Mouse (Mus musculus) gastrocnemius, adult 2 months (tissue): ENCODE data around the gene Gm5105. TPM values are rescaled to one million over a fixed set of nuclear protein-coding genes. Genes with fewer than 3 reads are reported as not detected.

ENCODE experiments used
- DNase-seq: peaks from one replicate; pipeline ENCODE4 v3.0.0; 2022
- H3K27ac ChIP-seq: fragments of 200-600 bp; 2 replicates; pipeline ENCODE4 v1.8.1; 2022; ENCODE audit warnings: mild to moderate bottlenecking
- H3K4me3 ChIP-seq: fragments of 200-600 bp; 2 replicates; pipeline ENCODE4 v1.8.1; 2022; ENCODE audit warnings: mild to moderate bottlenecking, moderate library complexity
- CTCF ChIP-seq: fragments of 200-600 bp; IDR thresholded peaks from 2 replicates; pipeline ENCODE4 v1.8.1; 2022; ENCODE audit warnings: antibody characterized with exemption, mild to moderate bottlenecking, moderate library complexity
- intact Hi-C: fragments of 180-260 bp; cut with DNase I; formaldehyde crosslinking; loops from one replicate; pipeline ENCODE4 v1.15.1; 2025
- total RNA-seq, 2 experiments: library from RNA; stranded (reverse); gene quantifications; 2 replicates each; pipeline ENCODE4 v1.2.3; 2021

Gm5105 gene
- total RNA-seq, 2 experiments from 2014 or later, result 1.3 to 1.8 TPM

- Histone ChIP-seq H3K27ac (peak overlapping the region; percentile 69), H3K4me3 (peak overlapping the region; percentile 46)
- DNase-seq, result no peak
- no peak for TF ChIP-seq CTCF
- intact Hi-C loops, result no loop called here
Observed at GRCm38 (mm10) chr3:138041591-138042301, 25.4 kb downstream of the Gm5105 start.

- H3K27ac ChIP-seq, result peak overlapping the region; percentile 69
- intact Hi-C loops, result no loop called here
- no peak overlapping the region for H3K4me3 ChIP-seq
- TF ChIP-seq CTCF, result no peak
- no peak for DNase-seq
Observed at GRCm38 (mm10) chr3:138040938-138041337, 26.2 kb downstream of the Gm5105 start.

- DNase-seq, result no peak
- intact Hi-C loops, result no loop called here
- no peak for TF ChIP-seq CTCF
Observed at GRCm38 (mm10) chr3:138033986-138034385, 33.2 kb downstream of the Gm5105 start.

GRCm38 (mm10) chr3:138030563-138030962 is 36.6 kb downstream of the Gm5105 start:
- Histone ChIP-seq H3K27ac (peak overlapping the region; percentile 90), H3K4me3 (no peak overlapping the region)
- no peak for TF ChIP-seq CTCF
- no peak for DNase-seq
- intact Hi-C loops, result no loop called here

More at GRCm38 (mm10) chr3:138033986-138034385, 33.2 kb downstream of the Gm5105 start:
- Histone ChIP-seq H3K4me3 (no peak overlapping the region), H3K27ac (no peak overlapping the region)

GRCm38 (mm10) chr3:138029351-138029750 is 37.8 kb downstream of the Gm5105 start:
- DNase-seq, result peak; percentile 90
- peak overlapping the region; percentile 4; the same call in 1 of the 2 replicates for H3K4me3 ChIP-seq
- peak overlapping the region; percentile 90 for H3K27ac ChIP-seq
- no peak for TF ChIP-seq CTCF
- intact Hi-C loops, result loop anchor here (2.0 kb wide), 1 partner anchor 37 kb away; the partner anchor contains the start of gene Gm5105

GRCm38 (mm10) chr3:138027575-138028362 is 39.4 kb downstream of the Gm5105 start:
- DNase-seq, result no peak
- intact Hi-C loops, result loop anchor here (2.0 kb wide), 1 partner anchor 39 kb away; the partner anchor contains the start of gene Gm5105
- peak overlapping the region; percentile 90 for H3K27ac ChIP-seq
- no peak for TF ChIP-seq CTCF
- no peak overlapping the region for H3K4me3 ChIP-seq

GRCm38 (mm10) chr3:138026286-138026685 is 40.9 kb downstream of the Gm5105 start:
- Histone ChIP-seq H3K4me3 (peak overlapping the region; percentile 56), H3K27ac (peak overlapping the region; percentile 90)
- intact Hi-C loops, result no loop called here
- peak; percentile 90 for DNase-seq
- TF ChIP-seq CTCF, result no peak

GRCm38 (mm10) chr3:138022651-138023050 is 44.5 kb downstream of the Gm5105 start:
- Histone ChIP-seq H3K27ac (no peak overlapping the region), H3K4me3 (no peak overlapping the region)
- TF ChIP-seq CTCF, result no peak

GRCm38 (mm10) chr3:138022003-138022402 is 45.2 kb downstream of the Gm5105 start:
- no peak for DNase-seq
- Histone ChIP-seq H3K27ac (no peak overlapping the region), H3K4me3 (no peak overlapping the region)
- intact Hi-C loops, result no loop called here
- no peak for TF ChIP-seq CTCF

More at GRCm38 (mm10) chr3:138022651-138023050, 44.5 kb downstream of the Gm5105 start:
- DNase-seq, result no peak
- intact Hi-C loops, result no loop called here

- no peak for TF ChIP-seq CTCF
- intact Hi-C loops, result no loop called here
- peak; percentile 43 for DNase-seq
- Histone ChIP-seq H3K4me3 (peak overlapping the region; percentile 56), H3K27ac (peak overlapping the region; percentile 91)
Observed at GRCm38 (mm10) chr3:138016810-138017209, 50.4 kb downstream of the Gm5105 start.

GRCm38 (mm10) chr3:138014725-138015124 is 52.5 kb downstream of the Gm5105 start:
- Histone ChIP-seq H3K27ac (peak overlapping the region; percentile 91; the same call in 1 of the 2 replicates), H3K4me3 (no peak overlapping the region)
- intact Hi-C loops, result no loop called here
- TF ChIP-seq CTCF, result no peak
- DNase-seq, result no peak

GRCm38 (mm10) chr3:138012351-138012750 is 54.8 kb downstream of the Gm5105 start:
- no peak for TF ChIP-seq CTCF
- Histone ChIP-seq H3K27ac (peak overlapping the region; percentile 79; the same call in 1 of the 2 replicates), H3K4me3 (no peak overlapping the region)
- intact Hi-C loops, result no loop called here
- DNase-seq, result no peak

GRCm38 (mm10) chr3:138008152-138008551 is 59.0 kb downstream of the Gm5105 start:
- no peak for DNase-seq
- no peak for TF ChIP-seq CTCF
- intact Hi-C loops, result no loop called here
- Histone ChIP-seq H3K27ac (peak overlapping the region; percentile 38; the same call in 1 of the 2 replicates), H3K4me3 (no peak overlapping the region)
